ENCODE assay signal across 20 mouse cellular contexts in the genomic region with DNA sequence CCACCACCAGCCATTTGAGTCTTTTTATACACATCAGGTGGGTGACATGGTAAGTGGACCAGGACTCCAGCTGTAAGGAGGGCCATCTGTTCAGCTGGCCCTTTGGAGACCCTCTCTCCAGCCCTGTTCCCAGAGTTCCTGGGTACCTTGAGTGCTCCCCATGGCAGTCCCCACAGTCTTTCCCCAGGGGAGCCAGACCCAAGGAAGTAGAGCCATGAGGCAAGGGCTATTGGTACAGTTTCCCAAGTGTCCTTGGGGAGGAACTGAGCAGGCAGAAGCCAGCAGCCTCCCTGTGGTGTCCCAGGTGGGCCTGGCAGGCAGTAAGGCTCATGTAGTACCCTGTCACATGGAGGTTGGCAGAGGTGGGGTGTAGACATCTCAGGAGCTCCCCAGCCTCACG. TPM values are rescaled to one million over a fixed set of nuclear protein-coding genes. Genes with fewer than 3 reads are reported as not detected.
DNase-seq lines count a peak whose midpoint lies in the region; ATAC-seq and TF ChIP-seq lines count a peak whose summit lies in the region.
"Had no signal": no experiment of that assay in that cellular context is flagged by ENCODE, and none has a peak within 500 bp of the region (broad histone marks: within the 10 kb centered on the region; RNA-seq: fewer than 3 reads in every experiment).

No protein-coding gene starts in this region.

- TF ChIP-seq POLR2A in cerebellum, adult 2 months (IDR thresholded peaks at IDR 0.05; ENCODE audit: borderline replicate concordance, insufficient read depth, low read length) = no peak

- H3K4me3 ChIP-seq in cerebellum, adult 2 months (replicated peaks; ENCODE audit: insufficient read depth, low read depth, low read length) = no peak overlapping the region
- H3K4me3 ChIP-seq in forebrain, embryonic 14.5 days (ENCODE audit: low read depth, low read length) = no peak overlapping the region
- H3K4me3 ChIP-seq in forebrain, embryonic 13.5 days = no peak overlapping the region
- H3K4me3 ChIP-seq in left cerebral cortex, adult 2 months = peak overlapping the region; percentile 61
- H3K4me3 ChIP-seq: gastrocnemius, adult 2 months; hindbrain, embryonic 12.5 days; hindbrain, embryonic 15.5 days had no signal

- H3K4me1 ChIP-seq in cerebellum, adult 2 months (ENCODE audit: control insufficient read depth, insufficient read depth, low read length) = peaks cover 61% of the 10 kb centered on the region
- peaks cover 17% of the 10 kb centered on the region for H3K4me1 ChIP-seq in forebrain, embryonic 14.5 days (ENCODE audit: control insufficient read depth, insufficient read depth, low read length)
- H3K4me1 ChIP-seq in forebrain, embryonic 13.5 days = peaks cover 43% of the 10 kb centered on the region

- WGBS in cerebellum, adult 2 months = 25% methylated on average over 1 of the region's 1 CpGs
- WGBS in forebrain, embryonic 14.5 days = 78% methylated on average over 1 of the region's 1 CpGs
- 73% methylated on average over 1 of the region's 1 CpGs for WGBS in forebrain, embryonic 13.5 days

- no peak overlapping the region for H3K4me2 ChIP-seq in forebrain, embryonic 14.5 days (ENCODE audit: low read length)
- H3K4me2 ChIP-seq in forebrain, embryonic 13.5 days = no peak overlapping the region
- H3K4me2 ChIP-seq: heart, embryonic 11.5 days; hindbrain, embryonic 12.5 days; hindbrain, embryonic 15.5 days had no signal

- H3K36me3 ChIP-seq in forebrain, embryonic 14.5 days (ENCODE audit: control insufficient read depth, insufficient read depth, low read length) = no peaks in the 10 kb centered on the region
- H3K36me3 ChIP-seq in forebrain, embryonic 13.5 days (ENCODE audit: poor library complexity, severe bottlenecking) = no peaks in the 10 kb centered on the region
- H3K36me3 ChIP-seq: hindbrain, embryonic 12.5 days; hindbrain, embryonic 15.5 days had no signal

- no peak for ATAC-seq in forebrain, embryonic 14.5 days
- no peak for ATAC-seq in forebrain, embryonic 13.5 days
- ATAC-seq: activated CD4-positive, CD25-positive, alpha-beta regulatory T cell, adult 4 months; forebrain, postnatal 0 days; intestine, postnatal 0 days had no signal

- DNase-seq in adrenal gland, postnatal 10 days = peak; percentile 33
- DNase-seq in adrenal gland, adult (ENCODE audit: inconsistent age in 2 of 2, low spot score in 1 of 2) = no peak
- peak; percentile 30 to 44 for DNase-seq in cerebellum, adult 2 months
- no peak for DNase-seq in cerebellum, adult 11 months
- DNase-seq in forebrain, embryonic 14.5 days (ENCODE audit: low spot score) = no peak
- DNase-seq in left cerebral cortex, adult 2 months (ENCODE audit: extremely low spot score in 1 of 2, low spot score in 2 of 2) = no peak
- DNase-seq in left cerebral cortex, postnatal 36 days (ENCODE audit: low spot score in 2 of 2) = no peak
- DNase-seq: adrenal gland, postnatal 36 days; forebrain, postnatal 0 days; gastrocnemius, adult 2 months; gastrocnemius, postnatal 14 days; heart, adult 11 months; kidney, adult 2 months had no signal

- intact Hi-C loops in left cerebral cortex, adult 2 months (cut with DNase I) = no loop called here
- intact Hi-C loops in left cerebral cortex, postnatal 36 days (cut with DNase I) = no loop called here

- H3K9ac ChIP-seq in forebrain, embryonic 14.5 days (ENCODE audit: low read length) = no peak overlapping the region
- H3K9ac ChIP-seq in forebrain, embryonic 13.5 days = no peak overlapping the region
- H3K9ac ChIP-seq: forebrain, postnatal 0 days; hindbrain, embryonic 12.5 days; hindbrain, embryonic 15.5 days had no signal

- H3K27me3 ChIP-seq in cerebellum, adult 2 months (ENCODE audit: control insufficient read depth, insufficient read depth, low read length) = no peaks in the 10 kb centered on the region
- no peaks in the 10 kb centered on the region for H3K27me3 ChIP-seq in forebrain, embryonic 14.5 days (replicated peaks; ENCODE audit: control insufficient read depth, insufficient read depth, low read length)
- peaks cover 12% of the 10 kb centered on the region for H3K27me3 ChIP-seq in forebrain, embryonic 13.5 days
- H3K27me3 ChIP-seq: hindbrain, embryonic 15.5 days had no signal

- H3K27ac ChIP-seq in cerebellum, adult 2 months (ENCODE audit: insufficient read depth, low read length) = peak overlapping the region; percentile 53; the same call in 1 of the 2 replicates
- 0 out of 2 replicates have a peak overlapping the region, but pooled peaks have one; percentile 56 for H3K27ac ChIP-seq in forebrain, embryonic 14.5 days (ENCODE audit: low read depth, low read length)
- no peak overlapping the region for H3K27ac ChIP-seq in forebrain, embryonic 13.5 days
- peak overlapping the region; percentile 93 for H3K27ac ChIP-seq in left cerebral cortex, adult 2 months
- H3K27ac ChIP-seq: gastrocnemius, adult 2 months; hindbrain, embryonic 12.5 days; hindbrain, embryonic 15.5 days had no signal

- no peak for TF ChIP-seq CTCF in cerebellum, adult 2 months (IDR thresholded peaks at IDR 0.05; ENCODE audit: borderline replicate concordance, insufficient read depth, low read depth, low read length)
- TF ChIP-seq CTCF in left cerebral cortex, adult 2 months (IDR thresholded peaks at IDR 0.05) = no peak

- no peaks in the 10 kb centered on the region for H3K9me3 ChIP-seq in forebrain, embryonic 14.5 days (replicated peaks; ENCODE audit: control insufficient read depth, low read length)
- no peaks in the 10 kb centered on the region for H3K9me3 ChIP-seq in forebrain, embryonic 13.5 days (replicated peaks)
- H3K9me3 ChIP-seq: hindbrain, embryonic 12.5 days; hindbrain, embryonic 15.5 days had no signal

RNA-seq across cellular contexts. Expression of a gene that starts 4.6 kb away (rescaled TPM):
- under 1 TPM; 0.66 to 0.94 TPM for total RNA-seq in adrenal gland, postnatal 10 days (2021)
- 82.9 and 97.4 TPM in 2 replicates for polyA plus RNA-seq in cerebellum, adult 2 months (2012; rRNA removed)
- 11.0 and 15.8 TPM in 2 replicates for polyA plus RNA-seq in forebrain, embryonic 14.5 days (2014; fragmentation: Nextera tagmentation; extraction: Ambion mirVana)
- 7.3 and 7.8 TPM in 2 replicates for polyA plus RNA-seq in forebrain, embryonic 13.5 days (2015; fragmentation: Nextera tagmentation; extraction: Ambion mirVana)
- total RNA-seq in left cerebral cortex, adult 2 months (2021) = 100 to 1,000 TPM; 138 to 147 TPM
- 100 to 1,000 TPM; 128 to 164 TPM for total RNA-seq in left cerebral cortex, postnatal 36 days (2021)
- total RNA-seq: gastrocnemius, adult 2 months; hematopoietic stem cell, adult 5-6 weeks had no signal
- polyA plus RNA-seq: activated CD4-positive, CD25-positive, alpha-beta regulatory T cell, adult 4 months had no signal

RNA-seq across cellular contexts. Expression of a gene that starts 42.0 kb away (rescaled TPM):
- 10 to 100 TPM; 14.9 to 16.5 TPM for total RNA-seq in adrenal gland, postnatal 10 days (2021)
- polyA plus RNA-seq in cerebellum, adult 2 months (2012; rRNA removed) = 45.1 and 55.8 TPM in 2 replicates
- polyA plus RNA-seq in forebrain, embryonic 14.5 days (2014; fragmentation: Nextera tagmentation; extraction: Ambion mirVana) = 3.1 and 3.3 TPM in 2 replicates
- polyA plus RNA-seq in forebrain, embryonic 13.5 days (2015; fragmentation: Nextera tagmentation; extraction: Ambion mirVana) = 3.7 and 6.3 TPM in 2 replicates
- total RNA-seq in left cerebral cortex, adult 2 months (2021) = 10 to 100 TPM; 38.9 to 40.8 TPM
- total RNA-seq in left cerebral cortex, postnatal 36 days (2021) = 10 to 100 TPM; 35.5 to 42.7 TPM

Comparison
In these comparisons a context has a peak if more than half of its experiments do, and no peak if none do; other contexts are left out.
1. DNase-seq: peak in adrenal gland, postnatal 10 days (single experiment) and cerebellum, adult 2 months (2 of 2); none in adrenal gland, adult (0 of 2), cerebellum, adult 11 months (single experiment), forebrain, embryonic 14.5 days (single experiment), left cerebral cortex, adult 2 months (0 of 2) and left cerebral cortex, postnatal 36 days (0 of 2).
2. RNA of a gene that starts 4.6 kb away (total RNA-seq): 128 to 164 TPM in left cerebral cortex, postnatal 36 days and 138 to 147 TPM in left cerebral cortex, adult 2 months; 0.66 to 0.94 TPM in adrenal gland, postnatal 10 days; every median in the first group is over 10 times any median in the second.